Mouse (Mus musculus) ES-E14 (cell line): ENCODE measurements around the gene Yipf1. TPM values are rescaled to one million over a fixed set of nuclear protein-coding genes. Genes with fewer than 3 reads are reported as not detected.
A peak's percentile ranks its signal among the peaks of the same experiment; 100 is the strongest.

ENCODE experiments used
- DNase-seq: peaks from one replicate; pipeline ENCODE4 v3.0.0-alpha.2; 2013; ENCODE audit warnings: low read depth, low spot score
- H3K27ac ChIP-seq: 2 replicates; pipeline ENCODE4 v1.5.1; 2012; ENCODE audit warnings: low read depth, mild to moderate bottlenecking, low read length, moderate library complexity, mixed read lengths; ENCODE audit not compliant: poor library complexity, insufficient read depth, severe bottlenecking
- H3K36me3 ChIP-seq: 2 replicates; pipeline ENCODE4 v1.6.1; 2012; ENCODE audit warnings: mild to moderate bottlenecking, low read length, moderate library complexity, mixed read lengths; ENCODE audit not compliant: control insufficient read depth, poor library complexity, insufficient read depth, severe bottlenecking
- H3K4me1 ChIP-seq, 2 experiments: fragments of 150-350 bp in 1 of 2; sonication (generic) in 1 of 2; 2 replicates each; pipeline ENCODE4 v1.6.1; 2012; ENCODE audit warnings: low read length in 2 of 2, mild to moderate bottlenecking in 1 of 2, mixed read lengths in 1 of 2; ENCODE audit not compliant: control insufficient read depth in 2 of 2, insufficient read depth in 2 of 2, poor library complexity in 1 of 2
- H3K4me3 ChIP-seq, 2 experiments: fragments of 150-350 bp in 1 of 2; sonication (generic) in 1 of 2; 2 replicates each; pipeline ENCODE4 v1.5.1; 2012; ENCODE audit warnings: low read length in 2 of 2, low read depth in 1 of 2, mild to moderate bottlenecking in 1 of 2, mixed read lengths in 1 of 2; ENCODE audit not compliant: insufficient read depth in 1 of 2, poor library complexity in 1 of 2, severe bottlenecking in 1 of 2
- H3K9ac ChIP-seq: 2 replicates; pipeline ENCODE4 v1.6.1; 2012; ENCODE audit warnings: low read depth, mild to moderate bottlenecking, low read length, mixed read lengths; ENCODE audit not compliant: poor library complexity, insufficient read depth, severe bottlenecking
- H3K9me3 ChIP-seq: fragments of 150-350 bp; sonication (generic); 2 replicates; pipeline ENCODE4 v1.6.1; 2012; ENCODE audit warnings: low read depth, mild to moderate bottlenecking, low read length; ENCODE audit not compliant: control insufficient read depth, insufficient read depth
- CHD2 ChIP-seq: IDR thresholded peaks from 2 replicates; pipeline ENCODE4 v1.6.1; 2014; ENCODE audit warnings: mild to moderate bottlenecking, low read depth, low read length, inconsistent platforms
- HCFC1 ChIP-seq: IDR thresholded peaks from 2 replicates; pipeline ENCODE4 v1.6.1; 2012; ENCODE audit warnings: low read length, inconsistent platforms, borderline replicate concordance; ENCODE audit not compliant: insufficient read depth
- MAFK ChIP-seq: IDR thresholded peaks from 2 replicates; pipeline ENCODE4 v1.6.1; 2014; ENCODE audit warnings: mild to moderate bottlenecking, low read depth, low read length, inconsistent platforms; ENCODE audit not compliant: insufficient read depth
- ZC3H11A ChIP-seq: IDR thresholded peaks from 2 replicates; pipeline ENCODE4 v1.6.1; 2012; ENCODE audit warnings: low read depth, mild to moderate bottlenecking, inconsistent platforms, low read length, borderline replicate concordance
- ZNF384 ChIP-seq: IDR thresholded peaks from 2 replicates; pipeline ENCODE4 v1.6.1; 2012; ENCODE audit warnings: low read depth, low read length, inconsistent platforms
- in situ Hi-C, 2 experiments: fragments of 600-800 bp; cut with MboI; formaldehyde crosslinking; loops; one replicate each; pipeline ENCODE4 v1.15.1; 2025; ENCODE audit warnings: low sequenced_read_pairs in 2 of 2, inconsistent platforms in 1 of 2; ENCODE audit not compliant: unreplicated experiment in 2 of 2
- total RNA-seq: library from RNA; depleted of rRNA; stranded (reverse); fragments of 300-350 nt; gene quantifications from 2 replicates; pipeline ENCODE4 v1.2.3, GENCODE M21; 2012; rRNA removed

Gene Yipf1
- 31.6 and 34.5 TPM in 2 replicates for total RNA-seq

- peak within 1 kb of the TSS; percentile 74 for H3K9ac ChIP-seq
- H3K9me3 ChIP-seq = no peaks in the 10 kb centered on the region
- no peak for TF ChIP-seq ZC3H11A
- no peak for TF ChIP-seq MAFK
- no peak for TF ChIP-seq HCFC1
- TF ChIP-seq CHD2 = no peak
- TF ChIP-seq ZNF384 = no peak
- in situ Hi-C loops = no loop called here
- H3K4me3 ChIP-seq = peak within 1 kb of the TSS; percentile 80 to 88
- H3K4me1 ChIP-seq = 0 out of 4 replicates have a peak, but pooled peaks cover 0 to 5% of the 10 kb centered on the region in 2 experiments
- peaks cover 2% of the 10 kb centered on the region; the same call in 1 of the 2 replicates for H3K36me3 ChIP-seq
- H3K27ac ChIP-seq = no peak within 1 kb of the TSS
- peak; percentile 60 for DNase-seq
These were observed at the start of gene Yipf1 for GRCm38 (mm10) chr4:107313690-107314478. Gene Yipf1 (plus strand): TSS chr4:107314363.

DNA sequence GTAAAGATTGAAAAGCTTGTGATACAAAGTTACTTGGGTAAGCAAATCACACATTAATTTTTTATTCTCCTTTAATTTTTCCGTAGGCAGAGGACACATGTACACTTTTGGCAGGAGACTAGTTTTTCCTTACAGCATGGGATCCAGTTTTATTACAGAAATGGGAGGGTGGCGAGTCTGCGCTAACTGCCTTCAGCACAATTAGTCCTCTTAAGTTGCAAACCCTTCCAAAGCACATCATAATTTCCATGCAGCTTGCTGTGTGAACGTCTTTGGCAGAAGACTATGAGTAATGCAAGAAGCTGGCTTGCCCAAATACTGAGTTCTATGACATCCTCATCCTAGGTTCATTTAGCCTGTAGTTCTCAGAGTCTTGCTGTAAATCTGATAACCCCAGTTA lies 40.5 kb upstream of the Yipf1 start:
- TF ChIP-seq MAFK (no peak), CHD2 (no peak), ZC3H11A (no peak), ZNF384 (no peak), HCFC1 (no peak)
- no peaks in the 10 kb centered on the region for H3K36me3 ChIP-seq
- no peak overlapping the region for H3K4me3 ChIP-seq
- DNase-seq = no peak
- no peak overlapping the region for H3K27ac ChIP-seq
- H3K9me3 ChIP-seq = no peaks in the 10 kb centered on the region
- no peaks in the 10 kb centered on the region; a peak in 1 of 4 replicates for H3K4me1 ChIP-seq
- H3K9ac ChIP-seq = no peak overlapping the region
- in situ Hi-C loops = no loop called here

DNA sequence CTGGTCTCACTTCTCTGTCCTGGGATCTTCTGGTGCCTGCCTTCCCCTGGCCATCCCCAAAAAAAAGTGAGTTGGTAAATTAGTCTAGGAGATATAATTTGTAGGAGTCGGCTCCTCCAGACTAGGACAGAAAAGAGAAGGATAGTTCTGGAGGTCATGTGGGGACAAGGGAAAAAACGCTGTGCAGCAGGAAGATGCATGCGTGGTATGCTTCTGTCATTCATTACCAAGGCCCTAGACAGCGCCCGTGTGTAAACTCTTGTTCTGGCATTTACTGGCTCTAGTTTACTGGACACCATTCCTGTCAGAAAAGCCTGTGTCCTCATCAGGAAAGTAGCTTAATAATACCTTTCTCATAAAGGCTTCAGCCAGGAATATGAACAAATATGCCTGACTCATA lies 39.7 kb upstream of the Yipf1 start:
- DNase-seq = no peak
- in situ Hi-C loops = no loop called here
- TF ChIP-seq MAFK (no peak), ZC3H11A (no peak)
- H3K27ac ChIP-seq = no peak overlapping the region
- no peak overlapping the region for H3K9ac ChIP-seq
- no peaks in the 10 kb centered on the region for H3K36me3 ChIP-seq
- H3K9me3 ChIP-seq = no peaks in the 10 kb centered on the region
- H3K4me3 ChIP-seq = no peak overlapping the region
- H3K4me1 ChIP-seq = no peaks in the 10 kb centered on the region; a peak in 1 of 4 replicates

- in situ Hi-C loops = no loop called here
- peaks cover 0 to 2% of the 10 kb centered on the region in 2 experiments; a peak in 2 of 4 replicates for H3K4me1 ChIP-seq
- no peak overlapping the region for H3K4me3 ChIP-seq
- no peak overlapping the region for H3K9ac ChIP-seq
- DNase-seq = no peak
- H3K27ac ChIP-seq = no peak overlapping the region
- TF ChIP-seq ZNF384 (no peak), HCFC1 (no peak), ZC3H11A (no peak), CHD2 (no peak), MAFK (no peak)
- H3K9me3 ChIP-seq = no peaks in the 10 kb centered on the region
- H3K36me3 ChIP-seq = no peaks in the 10 kb centered on the region
These were observed 35.9 kb upstream of the Yipf1 start for GRCm38 (mm10) chr4:107278188-107278707.
